Mouse (Mus musculus) CH12.LX (cell line): ENCODE results near the gene Celf2. TPM values are rescaled to one million over a fixed set of nuclear protein-coding genes. Genes with fewer than 3 reads are reported as not detected.

Source experiments
- DNase-seq: peaks from one replicate; pipeline ENCODE4 v3.0.0-alpha.2; 2013; ENCODE audit errors: extremely low read depth
- H3K27ac ChIP-seq: 2 replicates; pipeline ENCODE4 v1.5.1; 2012; ENCODE audit warnings: low read depth, mild to moderate bottlenecking, control low read depth, moderate library complexity; ENCODE audit not compliant: insufficient read depth
- H3K27me3 ChIP-seq: replicated peaks from 2 replicates; pipeline ENCODE3; 2012; ENCODE audit warnings: inconsistent platforms
- H3K36me3 ChIP-seq, 2 experiments: replicated peaks in 1 of 2; 2 replicates each; pipeline versions ENCODE3 to v1.6.1; 2012; ENCODE audit warnings: inconsistent platforms in 1 of 2, low read length in 1 of 2, mild to moderate bottlenecking in 1 of 2, mixed read lengths in 1 of 2, moderate library complexity in 1 of 2; ENCODE audit not compliant: control insufficient read depth in 1 of 2, insufficient read depth in 1 of 2
- H3K4me1 ChIP-seq, 2 experiments: 2 replicates each; pipeline ENCODE4 v1.6.1; 2012; ENCODE audit warnings: inconsistent platforms in 1 of 2, moderate library complexity in 1 of 2; ENCODE audit not compliant: insufficient read depth in 2 of 2, control insufficient read depth in 1 of 2
- H3K4me2 ChIP-seq: 2 replicates; pipeline ENCODE4 v1.6.1; 2012; ENCODE audit warnings: low read depth, mild to moderate bottlenecking, control low read depth; ENCODE audit not compliant: poor library complexity, insufficient read depth, severe bottlenecking
- H3K4me3 ChIP-seq, 3 experiments: fragments of 150-350 bp in 1 of 3; sonication (generic) in 1 of 3; replicated peaks in 1 of 3; 2 replicates each; pipeline versions ENCODE3 to v1.5.1; 2011 to 2012; ENCODE audit warnings: low read depth in 2 of 3, low read length in 2 of 3, mild to moderate bottlenecking in 2 of 3, moderate library complexity in 2 of 3, control low read depth in 1 of 3, improper control_type of control experiment in 1 of 3, inconsistent platforms in 1 of 3, mixed read lengths in 1 of 3; ENCODE audit not compliant: poor library complexity in 1 of 3
- H3K79me2 ChIP-seq: replicated peaks from 2 replicates; pipeline ENCODE4 v1.6.1; 2012; ENCODE audit warnings: mild to moderate bottlenecking, moderate library complexity; ENCODE audit not compliant: control insufficient read depth, poor library complexity, insufficient read depth, severe bottlenecking; ENCODE audit errors: extremely low read depth
- H3K9ac ChIP-seq: 2 replicates; pipeline ENCODE4 v1.6.1; 2012; ENCODE audit warnings: low read depth, mild to moderate bottlenecking, control low read depth, moderate library complexity; ENCODE audit not compliant: insufficient read depth
- H3K9me3 ChIP-seq: replicated peaks from 2 replicates; pipeline ENCODE3; 2012; ENCODE audit warnings: low read length, inconsistent platforms, mixed read lengths
- CTCF ChIP-seq, 2 experiments: IDR thresholded peaks in 1 of 2; conservative IDR thresholded peaks in 1 of 2; 2 replicates each; pipeline ENCODE4 v1.5.1; 2011 to 2012; ENCODE audit warnings: low read depth in 2 of 2, low read length in 2 of 2, improper control_type of control experiment in 1 of 2, inconsistent platforms in 1 of 2, mild to moderate bottlenecking in 1 of 2, moderate library complexity in 1 of 2
- E2F4 ChIP-seq: IDR thresholded peaks from 2 replicates; pipeline ENCODE4 v1.6.1; 2011; ENCODE audit warnings: low read depth, low read length, improper control_type of control experiment; ENCODE audit not compliant: insufficient replicate concordance
- EP300 ChIP-seq: IDR thresholded peaks from 2 replicates; pipeline ENCODE4 v1.6.1; 2011; ENCODE audit warnings: low read length, improper control_type of control experiment
- GABPA ChIP-seq: IDR thresholded peaks from 2 replicates; pipeline ENCODE4 v1.6.1; 2012; ENCODE audit warnings: low read depth, low read length, improper control_type of control experiment, inconsistent platforms; ENCODE audit not compliant: insufficient replicate concordance
- JUN ChIP-seq: IDR thresholded peaks from 2 replicates; pipeline ENCODE4 v1.6.1; 2011; ENCODE audit warnings: low read depth, mild to moderate bottlenecking, low read length, improper control_type of control experiment, moderate library complexity; ENCODE audit not compliant: insufficient read depth
- JUND ChIP-seq: conservative IDR thresholded peaks from 2 replicates; pipeline ENCODE4 v1.6.1; 2011; ENCODE audit warnings: low read depth, low read length, improper control_type of control experiment
- KAT2A ChIP-seq: IDR thresholded peaks from 2 replicates; pipeline ENCODE4 v1.6.1; 2012; ENCODE audit warnings: low read length, improper control_type of control experiment, inconsistent platforms; ENCODE audit not compliant: insufficient replicate concordance
- MAZ ChIP-seq: IDR thresholded peaks from 2 replicates; pipeline ENCODE4 v1.6.1; 2012; ENCODE audit warnings: low read depth, mild to moderate bottlenecking, inconsistent platforms, low read length, improper control_type of control experiment, moderate library complexity
- NELFE ChIP-seq: IDR thresholded peaks from 2 replicates; pipeline ENCODE4 v1.6.1; 2011; ENCODE audit warnings: low read depth, low read length, improper control_type of control experiment
- PAX5 ChIP-seq: IDR thresholded peaks from 2 replicates; pipeline ENCODE4 v1.6.1; 2012; ENCODE audit warnings: low read length, inconsistent platforms, mixed read lengths
- POLR2AphosphoS2 ChIP-seq: IDR thresholded peaks from 2 replicates; pipeline ENCODE4 v1.6.1; 2011; ENCODE audit warnings: low read depth, low read length, improper control_type of control experiment
- SIN3A ChIP-seq: IDR thresholded peaks from 2 replicates; pipeline ENCODE4 v1.6.1; 2012; ENCODE audit warnings: low read length, improper control_type of control experiment, inconsistent platforms
- SMC3 ChIP-seq: IDR thresholded peaks from 2 replicates; pipeline ENCODE4 v1.6.1; 2011; ENCODE audit warnings: low read depth, low read length, improper control_type of control experiment
- TBP ChIP-seq: conservative IDR thresholded peaks from 2 replicates; pipeline ENCODE4 v1.6.1; 2011; ENCODE audit warnings: low read depth, low read length, improper control_type of control experiment
- TCF12 ChIP-seq: IDR thresholded peaks from 2 replicates; pipeline ENCODE4 v1.6.1; 2014; ENCODE audit warnings: low read depth, mild to moderate bottlenecking, inconsistent platforms, low read length, improper control_type of control experiment
- UBTF ChIP-seq: IDR thresholded peaks from 2 replicates; pipeline ENCODE4 v1.6.1; 2012; ENCODE audit warnings: low read depth, mild to moderate bottlenecking, inconsistent platforms, low read length, improper control_type of control experiment, moderate library complexity
- USF2 ChIP-seq: conservative IDR thresholded peaks from 2 replicates; pipeline ENCODE4 v1.6.1; 2011; ENCODE audit warnings: low read depth, low read length, improper control_type of control experiment
- ZC3H11A ChIP-seq: IDR thresholded peaks from 2 replicates; pipeline ENCODE4 v1.6.1; 2012; ENCODE audit warnings: low read depth, mild to moderate bottlenecking, inconsistent platforms, low read length, improper control_type of control experiment
- ZKSCAN1 ChIP-seq: IDR thresholded peaks from 2 replicates; pipeline ENCODE4 v1.6.1; 2012; ENCODE audit warnings: low read depth, inconsistent platforms, low read length, improper control_type of control experiment, borderline replicate concordance
- ZNF384 ChIP-seq: IDR thresholded peaks from 2 replicates; pipeline ENCODE4 v1.6.1; 2012; ENCODE audit warnings: low read depth, low read length, improper control_type of control experiment, inconsistent platforms
- dilution Hi-C: fragments of 300-500 bp; cut with MboI; formaldehyde crosslinking; loops from 2 replicates; pipeline ENCODE4 v1.14.3; 2020; ENCODE audit warnings: low sequenced_read_pairs; ENCODE audit not compliant: extremely low pct_unique_long_range_greater_than_20kb, extremely low pct_ligation_motif_present
- in situ Hi-C: fragments of 300-500 bp; cut with MboI; formaldehyde crosslinking; loops from 3 replicates; pipeline ENCODE4 v1.14.3; 2019; ENCODE audit warnings: low sequenced_read_pairs, low pct_ligation_motif_present, low pct_unique_long_range_greater_than_20kb, mixed read lengths
- polyA plus RNA-seq: library from polyadenylated mRNA; unstranded; fragments of >175 nt; gene quantifications from 2 replicates; pipeline ENCODE4 v1.2.1, GENCODE M21; 2012; ENCODE audit warnings: low read depth; ENCODE audit not compliant: insufficient read length
- total RNA-seq, 2 experiments: library from RNA; depleted of rRNA; stranded (reverse); fragments of 300-350 nt in 1 of 2; fragments of >200 nt in 1 of 2; gene quantifications; 2 replicates each; pipeline ENCODE4 v1.2.3; 2012 to 2014

Celf2 gene
- total and polyA plus RNA-seq, 3 experiments: 51.0 to 143 (median 103) TPM

DNA sequence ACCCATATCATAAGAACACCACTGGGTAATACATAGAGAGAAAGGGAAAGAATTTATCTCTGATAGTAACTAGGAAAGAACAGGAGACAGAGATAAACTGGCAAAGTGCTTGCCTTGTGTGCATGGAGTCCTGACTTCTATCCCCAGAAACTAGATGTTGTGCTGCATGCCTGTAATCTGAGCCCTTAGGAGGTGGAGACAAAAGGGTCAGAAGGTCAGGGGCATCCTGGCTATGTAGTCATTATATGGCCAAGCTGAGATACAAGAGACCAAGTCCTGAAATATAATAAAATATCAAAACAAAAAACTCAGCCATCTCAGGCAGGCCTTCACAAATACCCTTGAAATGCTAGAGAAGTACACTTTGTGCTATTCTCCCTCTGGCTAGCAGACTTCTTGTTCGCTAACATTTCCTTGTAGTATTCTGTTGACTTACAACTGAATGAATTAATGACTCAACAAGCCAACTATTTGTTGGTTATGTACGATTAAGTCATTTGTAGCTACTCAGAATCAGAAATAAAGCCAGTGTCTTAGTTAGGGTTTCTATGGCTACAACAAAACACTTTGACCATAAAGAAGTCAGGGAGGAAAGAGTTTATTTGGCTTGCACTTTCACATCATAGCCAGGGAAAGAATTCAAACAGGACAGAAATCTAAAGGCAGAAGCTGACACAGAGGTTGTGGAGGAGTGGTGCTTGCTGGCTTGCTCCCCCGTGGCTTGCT lies 284.9 kb downstream of the Celf2 start:
- no peaks in the 10 kb centered on the region for H3K27me3 ChIP-seq
- DNase-seq: no peak
- H3K4me3 ChIP-seq: no peak overlapping the region
- no peaks in the 10 kb centered on the region for H3K4me1 ChIP-seq
- no peaks in the 10 kb centered on the region for H3K79me2 ChIP-seq
- no peak overlapping the region for H3K4me2 ChIP-seq
- H3K9me3 ChIP-seq: no peaks in the 10 kb centered on the region
- H3K27ac ChIP-seq: no peak overlapping the region
- dilution Hi-C loops: no loop called here
- no peak overlapping the region for H3K9ac ChIP-seq
- no peaks in the 10 kb centered on the region for H3K36me3 ChIP-seq
- TF ChIP-seq TBP (no peak), MAZ (no peak), SMC3 (no peak), JUND (no peak), GABPA (no peak)
- TF ChIP-seq, all 38 proteins: peak for 0
- in situ Hi-C loops: no loop called here

GRCm38 (mm10) chr2:7223538-7223937 lies 285.8 kb downstream of the Celf2 start:
- no peaks in the 10 kb centered on the region for H3K4me1 ChIP-seq
- H3K9me3 ChIP-seq: no peaks in the 10 kb centered on the region
- no peaks in the 10 kb centered on the region for H3K27me3 ChIP-seq
- H3K27ac ChIP-seq: no peak overlapping the region
- no peak overlapping the region for H3K9ac ChIP-seq
- in situ Hi-C loops (no loop called here), dilution Hi-C loops (no loop called here)
- H3K4me3 ChIP-seq: no peak overlapping the region
- H3K79me2 ChIP-seq: no peaks in the 10 kb centered on the region
- TF ChIP-seq KAT2A: no peak
- no peak for TF ChIP-seq TBP
- no peak for TF ChIP-seq ZKSCAN1
- no peak for TF ChIP-seq NELFE
- no peak for TF ChIP-seq SIN3A
- TF ChIP-seq ZNF384: no peak
- TF ChIP-seq EP300: no peak
- no peak for TF ChIP-seq PAX5
- TF ChIP-seq CTCF (conservative IDR thresholded peaks at IDR 0.05 in 1 of 2, IDR thresholded peaks at IDR 0.05 in 1 of 2; ENCODE audit: low read depth in 2 of 2, low read length in 2 of 2): no peak
- no peak for TF ChIP-seq JUN
- no peak for TF ChIP-seq USF2
- no peak for TF ChIP-seq TCF12
- TF ChIP-seq ZC3H11A: no peak
- no peak for TF ChIP-seq POLR2AphosphoS2
- TF ChIP-seq E2F4: no peak
- no peak for TF ChIP-seq UBTF
- no peaks in the 10 kb centered on the region for H3K36me3 ChIP-seq
- DNase-seq: no peak
- no peak overlapping the region for H3K4me2 ChIP-seq
